Mouse (Mus musculus): ENCODE results near the gene Bik. TPM values are rescaled to one million over a fixed set of nuclear protein-coding genes. Genes with fewer than 3 reads are reported as not detected.
A peak's percentile ranks its signal among the peaks of the same experiment; 100 is the strongest.

Gene Bik
- total RNA-seq, 1 experiment from 2014 or later = not detected

GRCm38 (mm10) chr15:83574731-83575351 is 48.2 kb downstream of the Bik start:
- no peak for ATAC-seq (replicated peaks; ENCODE audit: low read depth, poor library complexity, severe bottlenecking)

- no peak for ATAC-seq (replicated peaks; ENCODE audit: low read depth, poor library complexity, severe bottlenecking)
These were observed 48.9 kb downstream of the Bik start for GRCm38 (mm10) chr15:83575543-83575942.

GRCm38 (mm10) chr15:83576651-83577050 is 50.0 kb downstream of the Bik start:
- ATAC-seq (replicated peaks; ENCODE audit: low read depth, poor library complexity, severe bottlenecking) = no peak

- ATAC-seq (replicated peaks; ENCODE audit: low read depth, poor library complexity, severe bottlenecking) = no peak
These were observed 56.3 kb downstream of the Bik start for GRCm38 (mm10) chr15:83582931-83583330.

GRCm38 (mm10) chr15:83583419-83584156 is 56.9 kb downstream of the Bik start:
- peak; percentile 86 for ATAC-seq (replicated peaks; ENCODE audit: low read depth, poor library complexity, severe bottlenecking)

- no peak for ATAC-seq (replicated peaks; ENCODE audit: low read depth, poor library complexity, severe bottlenecking)
These were observed 58.1 kb downstream of the Bik start for GRCm38 (mm10) chr15:83584741-83585220.

GRCm38 (mm10) chr15:83590841-83591240 is 64.2 kb downstream of the Bik start:
- ATAC-seq (replicated peaks; ENCODE audit: low read depth, poor library complexity, severe bottlenecking) = no peak

- no peak for ATAC-seq (replicated peaks; ENCODE audit: low read depth, poor library complexity, severe bottlenecking)
These were observed 65.1 kb downstream of the Bik start for GRCm38 (mm10) chr15:83591758-83592157.

- no peak for ATAC-seq (replicated peaks; ENCODE audit: low read depth, poor library complexity, severe bottlenecking)
These were observed 65.9 kb downstream of the Bik start for GRCm38 (mm10) chr15:83592260-83593188.

- no peak for ATAC-seq (replicated peaks; ENCODE audit: low read depth, poor library complexity, severe bottlenecking)
These were observed 66.5 kb downstream of the Bik start for GRCm38 (mm10) chr15:83593189-83593585.

- ATAC-seq (replicated peaks; ENCODE audit: low read depth, poor library complexity, severe bottlenecking) = peak; percentile 24; the same call in 1 of the 2 replicates
These were observed 67.2 kb downstream of the Bik start for GRCm38 (mm10) chr15:83593702-83594512.

Other genes with a start within 250 kb of the Bik start
- 13.8 and 25.5 TPM in 2 replicates for gene Arfgap3, start 176.6 kb upstream of the Bik start, total RNA-seq (2017)
- 98.3 and 123 TPM in 2 replicates for gene Pacsin2, start 62.3 kb upstream of the Bik start, total RNA-seq (2017)
- gene Ttll1, start 16.0 kb upstream of the Bik start, total RNA-seq (2017) = 6.3 and 8.5 TPM in 2 replicates
- 60.8 and 78.3 TPM in 2 replicates for gene Tspo, start 36.7 kb downstream of the Bik start, total RNA-seq (2017)
- 15.0 and 25.3 TPM in 2 replicates for gene Mcat, start 36.9 kb downstream of the Bik start, total RNA-seq (2017)
- 22.5 and 26.0 TPM in 2 replicates for gene Ttll12, start 68.3 kb downstream of the Bik start, total RNA-seq (2017)
- not detected in 2 replicates for gene Scube1, start 198.2 kb downstream of the Bik start, total RNA-seq (2017)

Measured in common myeloid progenitor, adult 5-6 weeks (primary cell).